Mouse (Mus musculus): ENCODE measurements around the gene Rdh16f1. TPM values are rescaled to one million over a fixed set of nuclear protein-coding genes. Genes with fewer than 3 reads are reported as not detected.
A peak's percentile ranks its signal among the peaks of the same experiment; 100 is the strongest.
"Not testable (repeated sequence)": the region's sequence is repeated elsewhere in the genome, so short reads cannot be mapped to it uniquely, and the experiment has no call there.

Rdh16f1 gene
- total RNA-seq, 2 experiments from 2014 or later = 0.17 TPM; not detected in 1

DNA sequence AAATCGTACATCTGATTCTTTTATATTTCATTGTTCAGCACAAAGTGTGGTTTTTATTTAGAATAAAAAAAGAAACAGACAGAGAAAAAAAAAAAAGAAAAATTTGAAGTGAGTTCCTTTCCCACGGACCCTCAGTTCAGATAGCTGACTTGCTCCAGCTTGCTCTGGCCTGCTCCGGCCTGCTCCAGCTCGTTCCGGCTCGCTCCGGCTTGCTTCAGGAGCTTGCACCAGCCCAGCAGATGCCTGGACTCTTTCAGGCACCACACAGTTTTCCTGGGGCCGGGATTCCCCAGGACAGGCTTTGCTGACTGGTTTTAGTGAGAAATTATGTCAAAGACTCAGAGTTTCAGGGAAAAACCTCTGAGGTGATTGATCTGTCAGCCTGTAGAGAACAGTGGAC lies 12.3 kb upstream of the Rdh16f1 start:
- intact Hi-C loops (cut with DNase I) = no loop called here
- no peak for DNase-seq

- DNase-seq = peak; percentile 32 to 46
- intact Hi-C loops (cut with DNase I) = no loop called here
Observed at GRCm38 (mm10) chr10:127748847-127749612, 10.6 kb upstream of the Rdh16f1 start.

GRCm38 (mm10) chr10:127750136-127750777 lies 9.3 kb upstream of the Rdh16f1 start:
- peak; percentile 25 to 40 for DNase-seq
- intact Hi-C loops (cut with DNase I) = no loop called here

GRCm38 (mm10) chr10:127751548-127751947 lies 8.0 kb upstream of the Rdh16f1 start, which contains the start of gene Gpr182:
TSS of gene Gpr182 (minus strand) at chr10:127751732.
- DNase-seq = peak; percentile 41 to 47

DNA sequence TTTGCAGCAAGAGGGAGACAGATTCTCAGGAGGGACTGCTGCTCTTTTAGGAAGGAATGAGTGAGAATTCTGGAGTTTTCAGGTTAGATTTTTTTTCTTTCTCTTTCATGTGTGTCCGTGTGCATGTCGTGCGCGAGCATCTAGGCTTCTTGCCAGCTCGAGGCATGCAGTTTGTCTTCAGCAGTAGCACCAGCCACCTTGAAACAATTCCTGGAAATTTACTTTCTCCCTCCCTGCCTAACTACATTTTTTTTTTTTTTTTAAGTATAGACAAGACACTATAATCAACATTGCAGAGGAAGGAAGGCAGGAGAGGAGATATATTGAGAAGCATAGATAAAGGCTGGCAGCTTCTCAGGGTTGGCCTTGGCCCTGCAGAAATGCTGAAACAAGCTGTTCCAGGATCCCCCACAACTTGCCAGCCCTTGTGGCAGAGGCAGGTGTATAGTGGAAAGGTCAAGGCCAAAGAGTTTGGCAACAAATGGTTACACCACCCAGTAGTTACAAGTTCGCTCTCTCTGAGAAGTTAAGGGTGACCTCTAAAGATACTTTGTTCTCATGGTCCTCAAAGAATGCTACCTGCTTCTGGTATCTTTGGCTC lies 4.9 kb upstream of the Rdh16f1 start:
- intact Hi-C loops (cut with DNase I) = no loop called here
- DNase-seq = peak; percentile 42 to 50

More at GRCm38 (mm10) chr10:127751548-127751947, 8.0 kb upstream of the Rdh16f1 start, which contains the start of gene Gpr182:
- intact Hi-C loops (cut with DNase I) = no loop called here

GRCm38 (mm10) chr10:127755246-127755645 lies 4.3 kb upstream of the Rdh16f1 start:
- no peak for DNase-seq
- intact Hi-C loops (cut with DNase I) = no loop called here

DNA sequence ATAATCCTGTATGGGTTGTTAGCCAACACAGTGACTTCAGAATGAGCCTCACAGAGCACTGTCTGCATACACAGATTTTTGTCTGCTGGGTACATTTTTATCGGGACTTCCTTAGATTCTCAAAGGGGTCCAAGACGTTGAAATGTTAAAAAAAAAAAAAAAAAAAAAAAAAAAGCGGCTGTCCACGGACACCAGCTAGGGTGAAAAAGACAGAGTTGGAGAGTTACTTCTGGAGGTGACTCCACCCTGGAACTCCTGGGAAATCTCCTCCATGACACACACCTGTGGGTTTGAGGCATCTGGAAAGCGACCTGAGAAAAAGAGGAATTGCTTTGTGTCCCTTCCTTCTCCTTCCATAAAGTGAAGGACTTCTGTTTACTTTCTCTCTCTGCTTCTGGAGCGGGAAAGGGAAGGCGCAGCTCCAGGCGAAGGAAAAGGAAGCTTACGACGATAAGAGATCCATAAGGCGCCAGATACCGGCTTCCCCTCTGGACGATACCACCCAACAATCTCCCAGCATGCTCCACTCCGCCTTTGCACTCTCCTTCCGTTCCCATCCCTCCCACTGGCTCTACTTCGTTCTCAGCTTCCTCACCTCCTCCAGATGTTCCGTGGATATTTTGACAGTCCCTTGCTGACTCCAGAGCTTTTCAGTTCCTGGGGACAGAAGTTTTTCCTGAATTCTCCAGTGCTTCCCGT lies 3.7 kb upstream of the Rdh16f1 start:
- DNase-seq = peak; percentile 32 to 55
- intact Hi-C loops (cut with DNase I) = no loop called here

GRCm38 (mm10) chr10:127762926-127763325 lies 3.3 kb downstream of the Rdh16f1 start:
- DNase-seq; intact Hi-C loops (cut with DNase I): not testable (repeated sequence)

GRCm38 (mm10) chr10:127763914-127764680 lies 4.5 kb downstream of the Rdh16f1 start:
- no peak for DNase-seq
- intact Hi-C loops (cut with DNase I) = no loop called here

DNA sequence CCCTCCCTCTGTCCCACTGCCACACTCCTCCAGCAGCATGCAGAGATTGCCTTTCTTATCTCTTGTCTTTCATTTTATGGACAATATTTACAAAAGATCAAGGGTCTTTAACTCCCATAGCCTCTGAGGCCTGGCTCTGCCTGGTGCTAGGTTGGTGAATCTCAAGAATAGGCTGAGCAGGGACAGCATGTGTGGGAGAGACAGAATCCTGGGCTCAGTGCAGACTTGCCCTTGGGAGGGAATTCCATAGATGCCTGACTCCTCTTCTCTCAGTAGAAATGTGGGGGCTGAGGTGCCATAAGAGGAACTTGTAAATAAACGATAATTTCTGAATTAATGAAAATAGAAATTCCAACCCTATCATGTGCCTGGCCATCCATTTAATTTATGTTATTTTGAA lies 7.0 kb downstream of the Rdh16f1 start:
- no peak for DNase-seq
- intact Hi-C loops (cut with DNase I) = no loop called here

GRCm38 (mm10) chr10:127776011-127776410 lies 16.4 kb downstream of the Rdh16f1 start, which contains the start of gene Rdh9:
TSS of gene Rdh9 (plus strand) at chr10:127776386.
- intact Hi-C loops (cut with DNase I) = no loop called here
- no peak for DNase-seq

GRCm38 (mm10) chr10:127782321-127782720 lies 22.7 kb downstream of the Rdh16f1 start:
- intact Hi-C loops (cut with DNase I); DNase-seq: not testable (repeated sequence)

DNA sequence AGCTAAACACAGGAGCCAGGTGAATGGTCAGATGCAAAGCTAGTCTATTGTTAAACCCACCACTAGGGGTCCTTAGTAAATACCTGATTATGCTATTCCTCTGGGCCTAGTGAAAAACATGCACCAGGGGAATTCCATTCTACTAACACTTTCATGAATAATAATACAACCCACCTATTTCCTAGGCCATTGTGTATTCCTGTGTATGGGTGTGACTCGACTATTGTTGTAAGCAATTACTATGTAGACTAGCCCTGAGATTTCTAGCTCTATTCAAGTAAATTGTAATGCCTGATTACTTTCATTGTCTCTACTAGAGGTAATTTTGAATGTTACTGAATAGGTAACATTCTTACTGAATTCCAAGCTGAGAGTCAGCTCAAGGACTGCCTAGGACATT lies 25.8 kb downstream of the Rdh16f1 start:
- DNase-seq; intact Hi-C loops (cut with DNase I): not testable (repeated sequence)

DNA sequence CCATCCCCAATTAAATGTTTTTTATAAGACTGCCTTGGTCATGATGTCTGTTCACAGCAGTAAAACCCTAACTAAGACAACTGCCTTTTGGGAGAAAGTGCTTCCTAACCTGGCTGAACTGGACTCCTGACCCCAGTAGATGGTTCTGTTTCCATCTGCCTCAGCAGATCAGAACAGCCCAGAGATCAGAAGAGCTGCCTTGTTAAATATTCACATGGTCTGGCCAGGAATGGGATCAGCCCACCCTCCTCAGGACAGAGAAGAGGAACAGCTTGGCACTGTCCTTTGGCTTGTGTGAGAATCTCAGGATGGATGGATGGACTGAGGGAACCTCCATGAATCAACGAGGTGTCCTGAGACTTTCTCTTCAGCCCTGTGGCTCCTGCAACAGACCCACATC lies 39.7 kb downstream of the Rdh16f1 start:
- intact Hi-C loops (cut with DNase I) = no loop called here
- no peak for DNase-seq

- no peak for DNase-seq
- intact Hi-C loops (cut with DNase I) = no loop called here
Observed at GRCm38 (mm10) chr10:127800891-127801290, 41.3 kb downstream of the Rdh16f1 start, which contains the start of gene Rdh16. TSS of gene Rdh16 (plus strand) at chr10:127801152.

- intact Hi-C loops (cut with DNase I) = no loop called here
- DNase-seq = no peak
Observed at GRCm38 (mm10) chr10:127801612-127802011, 42.0 kb downstream of the Rdh16f1 start.

DNA sequence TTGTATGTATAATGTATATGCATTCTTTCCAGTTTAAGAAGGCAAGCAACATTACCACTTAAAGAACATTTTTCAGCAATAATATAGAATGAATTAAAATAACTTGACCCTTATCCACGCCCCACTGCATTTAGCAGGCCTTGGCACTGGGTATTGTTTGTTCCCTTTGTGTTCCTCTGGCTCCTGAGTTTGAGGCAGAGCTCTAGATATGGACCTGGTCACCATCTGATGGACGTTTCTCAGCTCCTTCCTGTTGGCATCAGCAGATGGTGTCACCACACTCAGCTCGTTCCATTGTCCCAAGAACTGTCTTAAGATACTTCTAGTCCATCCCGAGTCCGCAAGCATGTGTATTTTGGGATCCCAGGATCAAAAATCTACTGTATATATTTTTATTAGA lies 42.6 kb downstream of the Rdh16f1 start:
- intact Hi-C loops (cut with DNase I) = no loop called here
- no peak for DNase-seq

- intact Hi-C loops (cut with DNase I) = no loop called here
- no peak for DNase-seq
Observed at GRCm38 (mm10) chr10:127804416-127804815, 44.8 kb downstream of the Rdh16f1 start.

GRCm38 (mm10) chr10:127815888-127816287 lies 56.3 kb downstream of the Rdh16f1 start:
- intact Hi-C loops (cut with DNase I) = no loop called here

More at GRCm38 (mm10) chr10:127815888-127816287, 56.3 kb downstream of the Rdh16f1 start:
- no peak for DNase-seq

Data from heart, postnatal 10 days (tissue).